Mouse (Mus musculus): Measurements from ENCODE around the gene Galnt7. TPM values are rescaled to one million over a fixed set of nuclear protein-coding genes. Genes with fewer than 3 reads are reported as not detected.
"Not testable (repeated sequence)": the region's sequence is repeated elsewhere in the genome, so short reads cannot be mapped to it uniquely, and the experiment has no call there.

Gene Galnt7
- total RNA-seq, 2 experiments from 2014 or later: 10.2 to 10.6 TPM

DNA sequence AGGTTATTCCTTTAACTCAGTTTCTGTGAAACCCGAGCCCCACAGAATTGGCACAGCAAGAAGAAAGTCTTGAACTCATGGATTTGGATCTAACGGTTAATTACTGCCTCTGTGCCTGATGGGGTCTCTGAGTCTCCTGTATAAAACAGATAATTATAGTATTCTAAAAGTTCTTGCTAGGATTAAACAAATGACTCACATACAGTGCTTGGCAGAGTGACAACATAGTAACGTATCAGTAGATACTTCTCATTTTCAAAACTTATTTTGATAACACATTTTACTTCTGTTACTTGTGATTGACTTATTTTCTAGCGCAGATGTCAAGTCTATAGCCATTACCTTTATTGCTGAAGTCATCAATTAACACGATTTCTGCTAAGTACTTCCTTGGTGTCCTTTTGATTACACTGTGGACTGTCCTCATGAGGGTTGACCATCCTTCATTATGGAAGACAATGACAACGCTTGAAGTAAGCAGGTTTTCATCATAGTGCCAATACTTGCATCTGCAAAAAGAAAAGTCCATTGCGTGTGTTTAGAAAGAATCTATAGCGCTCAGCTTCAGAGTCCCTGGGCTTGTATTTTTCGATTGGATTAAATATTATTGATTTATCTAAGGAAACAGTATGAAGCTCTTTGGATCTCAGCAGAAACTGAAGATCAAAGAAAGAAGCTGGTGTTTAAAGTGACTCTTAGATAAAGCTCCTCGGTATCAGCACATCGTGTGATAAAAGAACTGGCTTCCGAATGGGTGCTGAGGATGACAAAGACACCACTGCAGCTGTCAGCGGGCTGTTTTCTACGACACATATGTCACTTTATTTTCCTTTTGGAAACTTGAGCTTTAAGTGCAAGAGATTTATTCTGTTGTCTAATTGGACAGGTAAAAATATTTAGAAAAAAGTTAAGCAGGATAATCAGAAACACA is 100.5 kb downstream of the Galnt7 start:
- intact Hi-C loops (cut with DNase I): no loop called here
- DNase-seq (ENCODE audit: low spot score in 2 of 2): no peak

DNA sequence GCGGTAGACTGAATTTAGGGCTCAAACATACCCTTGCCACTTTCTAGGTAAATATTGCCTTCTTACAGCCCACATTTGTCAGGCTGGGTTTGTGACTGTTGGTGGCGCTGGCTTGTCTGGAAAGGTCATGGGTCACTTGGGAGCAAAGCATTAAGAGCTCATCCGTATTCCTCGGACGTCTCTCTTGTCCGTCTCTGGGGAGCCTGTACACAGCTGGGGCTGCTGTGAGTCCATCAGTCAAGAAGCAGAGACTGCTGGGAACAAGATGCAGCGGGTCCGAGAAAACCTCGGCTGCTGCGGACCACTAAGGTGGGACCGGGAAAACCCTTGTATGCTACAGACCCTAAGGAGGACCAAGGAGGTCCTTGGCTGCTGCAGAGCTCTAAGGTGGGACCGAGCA is 105.3 kb downstream of the Galnt7 start:
- intact Hi-C loops (cut with DNase I): no loop called here
- no peak for DNase-seq (ENCODE audit: low spot score in 2 of 2)

DNA sequence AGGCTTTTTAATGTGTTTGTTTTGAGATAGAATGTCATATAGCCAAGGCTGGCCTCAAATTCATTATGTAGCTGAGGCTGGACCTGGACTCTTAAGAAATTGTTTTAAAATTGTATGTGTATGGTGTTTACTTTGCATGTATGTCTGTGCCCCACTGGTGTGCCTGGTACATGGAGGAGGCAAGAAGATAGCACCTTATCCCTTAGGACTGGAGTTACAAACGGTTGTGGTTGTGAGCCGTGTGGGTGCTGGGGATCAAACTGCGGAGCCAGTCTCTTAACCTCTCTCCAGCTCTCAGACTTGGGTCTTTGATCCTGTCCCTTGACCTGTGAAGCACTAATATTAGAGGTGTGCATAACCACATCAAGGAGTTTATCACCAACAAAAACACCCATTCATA is 106.0 kb downstream of the Galnt7 start:
- intact Hi-C loops (cut with DNase I): no loop called here
- DNase-seq (ENCODE audit: low spot score in 2 of 2): no peak

DNA sequence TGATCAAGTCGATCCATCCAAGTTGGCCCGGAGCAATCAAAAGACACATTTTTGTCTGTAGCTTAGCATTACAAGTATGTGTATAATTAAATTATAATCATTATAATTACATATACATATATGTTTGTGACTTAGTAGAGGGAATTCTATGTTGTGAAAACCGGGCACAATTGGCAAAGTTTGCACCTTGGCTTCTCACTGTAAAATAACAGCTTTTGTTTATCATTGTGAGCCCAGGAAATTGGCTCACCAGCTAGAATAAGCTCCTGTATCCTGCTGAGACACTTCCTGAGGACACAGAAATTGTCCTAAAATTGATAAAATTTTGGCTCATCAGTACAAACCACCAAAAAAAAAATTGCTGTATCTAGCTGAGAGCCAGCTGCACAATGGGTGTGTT is 106.4 kb downstream of the Galnt7 start:
- intact Hi-C loops (cut with DNase I): no loop called here
- DNase-seq (ENCODE audit: low spot score in 2 of 2): no peak

DNA sequence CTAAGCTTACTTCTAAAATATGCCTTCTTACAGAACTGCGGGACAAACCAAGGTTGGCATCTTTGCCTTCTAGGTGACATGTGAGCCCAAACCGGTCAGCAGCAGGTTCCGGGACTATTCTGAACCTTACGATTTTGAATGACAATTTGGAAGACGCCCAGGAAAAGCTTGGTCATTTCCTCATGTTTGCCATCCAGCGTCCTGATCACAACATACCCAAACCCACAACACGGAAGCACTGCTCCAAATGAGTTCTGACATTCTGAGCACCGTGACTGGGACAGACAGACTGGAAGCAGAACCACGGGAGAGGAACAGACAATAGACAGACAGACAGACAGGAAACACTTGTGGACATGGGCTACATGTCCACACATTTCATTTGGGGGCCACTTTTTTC is 111.4 kb downstream of the Galnt7 start:
- intact Hi-C loops (cut with DNase I): loop anchor here (2.0 kb wide), 1 partner anchor 259 kb away; no protein-coding TSS in a partner anchor
- DNase-seq (ENCODE audit: low spot score in 2 of 2): no peak

DNA sequence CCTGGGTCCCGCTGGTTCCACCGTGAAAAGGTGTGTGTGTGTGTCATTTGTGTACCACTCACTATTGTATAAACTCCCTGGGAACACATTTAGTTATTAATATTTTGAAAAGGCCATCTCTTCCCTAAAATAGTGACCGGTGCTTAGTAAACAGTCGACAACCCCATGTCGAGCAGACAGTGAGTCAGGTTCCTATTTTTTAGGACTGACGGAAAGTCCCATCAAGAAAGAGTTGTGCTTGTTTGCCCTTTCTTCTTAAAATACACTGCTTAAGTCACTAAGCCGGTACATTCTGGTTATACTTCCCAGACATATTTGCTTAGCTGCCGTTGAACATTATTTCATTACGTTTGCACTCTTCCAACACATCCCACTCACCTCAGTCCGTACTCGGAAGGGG is 111.9 kb downstream of the Galnt7 start:
- DNase-seq (ENCODE audit: low spot score in 2 of 2): no peak
- intact Hi-C loops (cut with DNase I): loop anchor here (2.0 kb wide), 1 partner anchor 260 kb away; no protein-coding TSS in a partner anchor

DNA sequence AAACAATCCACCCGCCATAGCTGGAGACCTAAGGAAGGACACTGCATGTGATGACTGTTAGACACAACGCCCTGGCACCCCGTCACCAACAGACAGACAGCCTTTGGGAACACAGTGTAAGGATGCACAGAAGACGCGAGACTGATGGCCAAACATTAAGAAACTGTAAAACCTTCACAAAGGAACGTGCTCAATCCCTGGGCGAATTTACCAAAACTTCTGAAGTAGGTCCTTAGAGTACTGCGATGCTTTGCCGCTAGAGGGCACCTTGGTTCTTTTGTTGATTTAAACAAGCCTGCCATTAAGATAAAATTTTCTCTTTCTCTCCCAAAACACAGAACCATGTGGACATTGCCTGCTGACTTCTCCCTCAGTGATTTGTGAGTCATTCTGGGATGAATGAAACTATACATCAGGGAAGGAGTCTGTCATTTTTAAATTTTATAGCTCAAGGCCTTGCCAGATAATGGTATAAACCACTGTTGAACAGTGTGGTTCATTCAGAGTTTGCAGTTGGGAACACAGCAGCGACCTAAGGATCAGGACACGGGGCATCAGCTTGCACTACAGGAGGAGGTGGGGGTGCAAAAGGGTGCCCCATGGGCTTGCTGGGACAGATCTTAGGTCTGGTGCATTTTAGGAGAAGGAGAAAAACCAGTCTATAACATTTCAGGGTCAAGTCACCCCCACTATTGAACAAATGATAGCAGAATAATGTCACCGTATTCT is 112.6 kb downstream of the Galnt7 start:
- intact Hi-C loops (cut with DNase I): loop anchor here (2.0 kb wide), 1 partner anchor 261 kb away; no protein-coding TSS in a partner anchor
- peak; percentile 66 to 82 for DNase-seq (ENCODE audit: low spot score in 2 of 2)

DNA sequence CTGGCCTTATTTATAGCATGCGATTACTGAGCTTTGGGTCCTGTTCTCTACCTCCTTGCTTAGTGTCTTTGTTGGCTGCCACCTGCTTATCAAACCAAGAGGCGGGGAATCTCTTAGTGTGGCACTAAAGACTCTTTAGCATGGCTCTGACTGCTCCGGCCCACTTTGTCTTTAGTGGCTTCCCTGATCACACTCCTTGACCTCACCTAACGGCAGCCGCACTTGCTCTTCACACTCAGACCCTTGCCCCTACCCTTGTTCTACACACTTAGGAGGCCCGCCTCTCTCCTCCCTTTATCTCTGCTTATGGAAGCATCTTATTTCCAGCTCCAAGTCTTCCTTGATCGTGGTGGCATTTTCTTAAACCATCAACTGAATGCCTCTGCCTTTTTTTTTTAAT is 114.2 kb downstream of the Galnt7 start:
- intact Hi-C loops (cut with DNase I): no loop called here

DNA sequence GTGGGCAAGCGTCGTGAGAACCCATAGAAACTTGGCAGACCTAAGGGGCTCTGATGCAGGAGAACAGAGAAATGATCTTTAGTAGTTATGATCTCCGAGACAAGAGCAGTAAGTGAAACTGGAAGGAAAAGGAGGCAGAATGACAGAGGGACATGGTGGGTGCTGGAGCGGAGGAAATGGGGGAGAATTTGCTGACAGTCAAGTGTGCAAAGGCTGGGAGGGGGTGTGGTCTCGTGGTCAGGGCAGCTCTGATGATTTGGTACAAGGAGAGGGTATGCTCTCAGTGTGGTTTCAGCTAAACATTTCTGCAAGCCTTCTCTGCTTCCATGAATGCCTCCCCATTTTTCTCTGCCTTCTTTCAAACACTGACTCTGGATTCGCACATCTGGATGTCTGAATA is 116.7 kb downstream of the Galnt7 start:
- intact Hi-C loops (cut with DNase I): no loop called here
- DNase-seq (ENCODE audit: low spot score in 2 of 2): no peak

More for the DNA sequence above, 114.2 kb downstream of the Galnt7 start:
- no peak for DNase-seq (ENCODE audit: low spot score in 2 of 2)

DNA sequence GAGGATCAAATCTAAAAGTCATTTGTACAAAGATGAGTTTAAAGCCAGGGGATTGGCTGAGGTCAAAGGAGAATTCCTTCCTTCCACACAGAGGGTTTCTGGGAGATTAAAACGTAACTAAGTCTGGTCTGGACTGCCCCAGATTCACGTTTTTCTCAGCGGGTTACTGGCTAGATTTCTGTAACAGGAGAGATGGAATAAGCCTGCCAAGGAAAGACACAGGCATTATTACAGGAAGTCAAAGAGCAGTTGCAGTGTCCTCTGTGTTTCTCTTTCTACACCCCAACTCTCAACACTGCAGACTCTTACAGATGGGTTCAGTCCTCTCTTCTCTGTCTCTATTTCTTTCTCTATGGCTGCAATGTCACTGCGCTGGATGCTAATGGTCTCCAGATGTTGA is 118.3 kb downstream of the Galnt7 start:
- intact Hi-C loops (cut with DNase I): no loop called here
- no peak for DNase-seq (ENCODE audit: low spot score in 2 of 2)

DNA sequence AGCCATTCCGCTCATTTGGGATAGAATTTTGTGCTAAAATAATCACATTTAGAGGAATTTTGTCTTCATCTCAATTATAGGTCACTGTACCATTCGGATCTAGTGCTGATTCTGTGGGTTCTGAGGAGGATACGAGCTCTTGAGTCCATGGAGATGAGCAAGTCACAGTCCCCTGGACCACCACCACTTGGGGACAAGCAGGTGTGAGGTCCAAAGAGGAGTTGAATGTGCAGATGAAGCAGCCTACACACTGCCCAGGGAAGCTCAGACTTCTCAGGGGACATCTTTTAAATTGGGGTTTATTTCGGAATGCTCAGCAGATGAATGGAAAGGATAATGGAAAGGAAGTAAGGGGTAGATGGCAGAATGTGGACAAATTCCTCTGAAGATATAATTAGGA is 119.7 kb downstream of the Galnt7 start:
- DNase-seq (ENCODE audit: low spot score in 2 of 2): no peak
- intact Hi-C loops (cut with DNase I): no loop called here

DNA sequence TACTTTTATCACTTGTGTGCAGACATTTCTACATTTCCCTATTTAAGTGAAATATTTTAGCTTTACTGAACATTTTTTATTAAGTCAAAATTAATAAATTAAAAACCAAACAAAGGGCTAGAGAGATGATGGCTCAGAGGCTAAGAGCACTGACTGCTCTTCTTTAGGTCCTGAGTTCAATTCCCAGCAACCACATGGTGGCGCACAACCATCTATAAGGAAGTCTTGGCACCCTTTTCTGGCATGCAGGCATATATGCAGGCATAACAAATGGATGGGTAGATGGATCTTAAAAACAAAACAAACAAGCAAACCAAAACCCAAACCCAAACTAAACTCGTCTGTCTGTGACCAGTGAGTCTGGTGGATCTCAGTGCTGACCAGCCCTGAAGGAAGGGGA is 120.6 kb downstream of the Galnt7 start:
- intact Hi-C loops (cut with DNase I): no loop called here
- peak in 1 of 2 experiments; percentile 45 for DNase-seq (ENCODE audit: low spot score in 2 of 2)

DNA sequence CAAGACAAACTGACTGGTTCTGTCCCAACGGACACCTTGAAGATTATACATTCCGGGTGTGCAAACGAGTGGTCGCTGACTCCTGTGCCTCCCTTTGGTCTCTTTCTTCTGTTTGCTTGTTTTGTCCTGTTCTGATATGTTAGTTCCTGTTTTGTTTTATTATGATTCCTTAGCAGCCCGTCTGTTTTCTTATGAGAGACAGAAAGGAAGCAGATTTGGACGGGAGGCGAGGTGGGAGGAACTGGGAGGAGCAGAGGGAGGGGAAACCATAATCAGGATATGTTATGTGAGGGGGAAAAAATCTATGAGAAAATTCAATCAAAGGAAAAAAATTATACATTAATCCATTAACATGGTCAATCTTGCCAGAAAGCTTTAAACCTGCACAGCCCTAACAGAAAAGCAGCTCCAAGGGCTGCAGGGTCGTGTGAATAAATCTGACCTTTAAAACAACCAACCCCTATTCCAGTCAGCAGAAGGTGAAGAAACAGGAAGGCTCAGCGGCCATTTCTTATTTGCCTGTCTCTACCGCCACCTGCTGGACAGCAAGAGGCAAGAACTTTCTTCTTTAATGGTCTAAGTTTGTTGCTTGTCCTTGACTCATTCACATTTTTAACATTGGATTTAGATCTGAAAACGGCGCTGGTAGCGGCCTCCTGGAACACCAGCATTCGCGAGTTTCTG is 122.0 kb downstream of the Galnt7 start:
- DNase-seq (ENCODE audit: low spot score in 2 of 2): peak; percentile 78 to 81
- intact Hi-C loops (cut with DNase I): loop anchor here (1.0 kb wide), 1 partner anchor 102 kb away; no protein-coding TSS in a partner anchor

DNA sequence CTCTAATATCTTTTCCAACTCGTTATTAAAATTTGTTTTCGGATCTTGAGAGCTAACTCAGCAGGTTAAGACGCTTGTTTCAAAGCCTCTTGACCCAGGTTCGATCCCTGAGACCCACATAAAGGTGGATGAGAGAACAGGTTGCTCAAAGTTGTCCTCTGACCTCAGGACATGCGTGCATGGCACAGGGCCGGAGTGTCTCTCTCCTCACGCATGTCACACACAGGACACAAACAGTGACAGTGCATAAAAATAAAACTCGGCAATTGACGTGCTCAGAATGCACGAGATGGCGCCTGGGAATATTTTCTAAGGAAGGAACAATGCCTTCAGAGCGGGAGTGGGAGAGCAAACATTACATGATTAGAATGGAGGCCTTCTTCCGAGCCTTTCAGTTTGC is 122.6 kb downstream of the Galnt7 start:
- no peak for DNase-seq (ENCODE audit: low spot score in 2 of 2)
- intact Hi-C loops (cut with DNase I): no loop called here

DNA sequence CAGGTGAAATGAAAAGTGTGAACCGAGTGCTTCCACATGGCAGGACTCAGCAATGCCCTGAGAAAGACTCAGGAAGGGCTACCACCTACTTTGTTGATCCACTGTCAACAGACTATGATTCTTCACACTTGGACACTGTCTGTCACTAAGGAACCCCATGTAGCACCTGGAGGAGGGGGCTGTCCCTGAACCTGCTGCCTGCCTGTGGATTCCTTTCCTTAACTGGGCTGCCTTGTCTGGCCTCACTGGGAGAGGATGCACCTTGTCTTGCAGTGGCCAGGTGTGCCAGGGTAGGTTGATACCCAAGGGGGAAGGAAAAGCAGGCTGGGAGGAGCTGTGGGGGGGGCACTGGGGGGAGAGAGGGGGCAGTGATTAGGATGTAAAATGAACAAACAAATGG is 124.8 kb downstream of the Galnt7 start:
- no peak for DNase-seq (ENCODE audit: low spot score in 2 of 2)
- intact Hi-C loops (cut with DNase I): loop anchor here (5.0 to 10.0 kb wide), 2 partner anchors 41 to 843 kb away; partner anchors contain the start of gene Sap30

DNA sequence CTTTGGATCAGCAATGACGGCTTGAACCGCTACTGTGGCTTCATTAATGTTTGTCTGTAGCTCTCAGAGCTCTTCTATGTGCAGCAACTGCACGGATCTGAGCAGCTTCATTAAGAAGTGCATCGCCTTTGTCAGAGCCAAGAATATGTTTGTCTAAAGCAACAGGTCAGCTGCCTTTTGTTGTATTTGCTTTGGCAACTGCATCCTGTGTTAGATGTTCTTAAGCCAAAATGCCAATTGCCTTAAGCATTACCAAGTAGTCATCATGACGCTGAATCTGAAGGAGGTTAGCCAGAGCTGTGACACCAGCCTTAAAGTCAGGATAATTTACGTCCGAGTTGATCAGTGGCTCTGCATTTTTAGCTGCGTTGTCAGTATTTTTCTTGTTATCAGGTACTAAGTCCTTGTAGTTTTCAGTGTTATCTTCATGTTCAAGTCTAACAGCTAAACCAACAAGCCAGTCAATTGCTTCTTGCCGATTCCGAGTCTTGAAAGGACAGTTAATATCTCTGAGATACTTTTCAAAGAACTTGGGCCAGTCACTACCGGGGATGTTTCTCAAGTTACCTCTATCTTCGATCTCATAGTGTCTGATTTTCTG is 132.5 kb downstream of the Galnt7 start:
- DNase-seq (ENCODE audit: low spot score in 2 of 2): no peak
- intact Hi-C loops (cut with DNase I): loop anchor here (10.0 kb wide), 1 partner anchor 835 kb away; no protein-coding TSS in a partner anchor

DNA sequence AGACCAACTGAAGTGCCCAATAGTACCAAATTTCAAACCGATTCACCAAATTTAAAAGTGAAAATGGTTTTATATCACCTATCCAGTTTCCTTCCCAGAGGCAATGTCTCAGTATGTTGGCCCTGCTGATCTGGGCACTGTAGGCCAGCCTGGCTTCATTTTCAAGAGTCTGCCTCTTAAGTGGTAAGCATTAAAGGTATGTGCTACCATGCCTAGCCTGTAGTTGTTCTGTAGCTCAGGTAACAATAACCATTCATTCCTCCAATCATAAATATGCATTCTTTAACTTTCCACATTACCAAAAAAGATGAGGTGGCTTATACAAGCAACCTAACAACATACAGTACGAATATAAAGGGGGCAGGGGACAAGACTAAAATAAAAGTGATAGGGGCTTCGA is 135.1 kb downstream of the Galnt7 start:
- intact Hi-C loops (cut with DNase I): no loop called here
- no peak for DNase-seq (ENCODE audit: low spot score in 2 of 2)

DNA sequence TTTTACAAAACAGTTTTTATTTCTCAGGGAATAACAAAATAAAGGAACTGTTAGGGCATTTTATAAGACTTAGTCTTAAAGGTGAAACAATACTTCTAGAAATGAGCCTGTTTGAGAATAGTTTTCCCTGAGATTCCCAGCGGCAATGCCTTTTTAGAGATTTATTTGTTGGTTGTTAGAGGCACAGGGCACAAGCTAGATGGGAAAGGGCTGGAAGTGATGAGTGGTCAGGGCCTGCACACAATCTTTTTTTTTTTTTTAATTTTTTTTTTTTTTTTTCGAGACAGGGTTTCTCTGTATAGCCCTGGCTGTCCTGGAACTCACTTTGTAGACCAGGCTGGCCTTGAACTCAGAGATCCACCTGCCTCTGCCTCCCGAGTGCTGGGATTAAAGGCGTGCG is 136.1 kb downstream of the Galnt7 start:
- intact Hi-C loops (cut with DNase I); DNase-seq (ENCODE audit: low spot score in 2 of 2): not testable (repeated sequence)

DNA sequence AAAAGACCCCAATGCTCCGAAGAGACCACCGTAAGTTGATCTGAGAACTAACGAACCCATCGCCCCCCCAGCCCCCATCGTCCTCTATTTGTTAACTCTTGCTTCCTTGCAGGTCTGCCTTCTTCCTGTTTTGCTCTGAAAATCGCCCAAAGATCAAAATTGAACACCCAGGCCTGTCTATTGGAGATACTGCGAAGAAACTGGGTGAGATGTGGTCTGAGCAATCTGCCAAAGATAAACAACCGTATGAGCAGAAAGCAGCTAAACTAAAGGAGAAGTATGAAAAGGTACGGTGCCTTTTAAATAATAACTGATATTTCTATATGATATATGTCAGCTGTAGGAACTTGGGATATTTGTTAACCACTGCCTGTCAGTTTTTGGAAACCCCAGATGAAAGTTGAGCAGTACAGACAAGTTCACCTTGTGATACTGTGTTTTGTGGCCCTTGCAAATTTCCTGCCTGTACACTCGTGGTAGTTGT is 139.6 kb downstream of the Galnt7 start:
- intact Hi-C loops (cut with DNase I): loop anchor here (5.0 kb wide), 1 partner anchor 81 kb away; no protein-coding TSS in a partner anchor
- DNase-seq (ENCODE audit: low spot score in 2 of 2): not testable (repeated sequence)

Measured in left cerebral cortex, postnatal 25 days (tissue).